Mouse (Mus musculus): ENCODE measurements around the gene Cdc42. TPM values are rescaled to one million over a fixed set of nuclear protein-coding genes. Genes with fewer than 3 reads are reported as not detected.

The Cdc42 gene
- polyA plus RNA-seq (2015; fragmentation: Nextera tagmentation; extraction: Ambion mirVana): 445 and 456 TPM in 2 replicates

DNA sequence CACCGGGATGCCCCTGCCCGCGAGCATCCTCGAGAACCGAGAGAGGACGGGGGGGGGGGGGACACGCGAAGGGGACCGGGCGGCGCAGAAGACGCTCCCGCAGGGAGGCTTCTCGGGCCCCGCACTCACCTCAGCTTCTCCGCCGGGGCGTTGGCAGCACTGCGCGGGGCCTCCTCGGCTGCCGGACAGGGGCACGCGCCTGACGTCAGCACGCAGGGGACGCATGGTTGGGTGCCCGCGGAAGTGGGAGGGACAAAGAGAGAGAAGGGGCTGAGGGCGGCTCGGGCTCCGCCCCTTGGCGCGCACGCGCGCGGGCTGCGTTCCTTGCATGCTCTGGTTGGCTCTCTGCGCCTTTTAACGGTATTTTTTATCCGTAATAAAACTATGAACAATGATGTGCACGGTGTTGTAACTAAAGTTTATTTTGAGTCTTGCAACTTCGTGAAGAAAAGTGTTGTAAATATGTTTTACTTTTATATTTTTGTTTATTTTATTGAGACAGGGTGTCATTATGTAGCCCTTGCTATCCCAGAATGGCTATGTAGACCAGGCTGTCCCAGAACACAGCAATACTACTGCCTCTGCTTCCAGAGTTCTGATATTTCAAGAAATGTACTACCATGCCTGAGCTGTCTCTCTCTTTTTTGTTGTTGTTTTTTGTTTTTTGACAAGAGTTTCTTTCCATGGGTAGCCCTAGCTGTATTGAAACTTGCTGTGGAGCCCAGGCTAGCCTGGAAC lies at the start of gene Cdc42:
TSS of gene Cdc42 (minus strand) at position 204 of the 738 bp plus-strand sequence.
- H3K27me3 ChIP-seq (ENCODE audit: control insufficient read depth, insufficient read depth, low read length): no peaks in the 10 kb centered on the region
- TF ChIP-seq CTCF (IDR thresholded peaks at IDR 0.05; ENCODE audit: low read depth) (0 out of 2 replicates have a peak, but pooled peaks have one; percentile 7), EP300 (optimal IDR thresholded peaks at IDR 0.05) (no peak)
- peak within 1 kb of the TSS; percentile 98 for H3K4me3 ChIP-seq (ENCODE audit: low read depth, low read length)
- peaks cover 3% of the 10 kb centered on the region; the same call in 1 of the 2 replicates for H3K4me1 ChIP-seq (replicated peaks; ENCODE audit: control insufficient read depth, insufficient read depth)
- peak; percentile 99 for DNase-seq (ENCODE audit: low spot score)
- H3K9ac ChIP-seq (ENCODE audit: low read length): peak within 1 kb of the TSS; percentile 100
- H3K9me3 ChIP-seq (ENCODE audit: control insufficient read depth, low read length): no peaks in the 10 kb centered on the region
- H3K27ac ChIP-seq (replicated peaks): peak within 1 kb of the TSS; percentile 99
- WGBS: under 1% methylated on average over 35 of the region's 44 CpGs
- no peaks in the 10 kb centered on the region for H3K36me3 ChIP-seq (ENCODE audit: control insufficient read depth, insufficient read depth, low read length)
- ATAC-seq (ENCODE audit: low FRiP score, low TSS enrichment): peak; percentile 98
- H3K4me2 ChIP-seq (replicated peaks; ENCODE audit: low read depth): peak within 1 kb of the TSS; percentile 70

- no peaks in the 10 kb centered on the region for H3K4me1 ChIP-seq (replicated peaks; ENCODE audit: control insufficient read depth, insufficient read depth)
- no peak overlapping the region for H3K27ac ChIP-seq (replicated peaks)
- H3K9me3 ChIP-seq (ENCODE audit: control insufficient read depth, low read length): no peaks in the 10 kb centered on the region
- H3K27me3 ChIP-seq (ENCODE audit: control insufficient read depth, insufficient read depth, low read length): no peaks in the 10 kb centered on the region
- no peak overlapping the region for H3K9ac ChIP-seq (ENCODE audit: low read length)
- WGBS: 94% methylated on average over 3 of the region's 3 CpGs
- H3K4me3 ChIP-seq (ENCODE audit: low read depth, low read length): no peak overlapping the region
- DNase-seq (ENCODE audit: low spot score) (no peak), ATAC-seq (ENCODE audit: low FRiP score, low TSS enrichment) (no peak)
- TF ChIP-seq EP300 (optimal IDR thresholded peaks at IDR 0.05) (no peak), CTCF (IDR thresholded peaks at IDR 0.05; ENCODE audit: low read depth) (no peak)
- H3K4me2 ChIP-seq (replicated peaks; ENCODE audit: low read depth): no peak overlapping the region
- H3K36me3 ChIP-seq (ENCODE audit: control insufficient read depth, insufficient read depth, low read length): no peaks in the 10 kb centered on the region
Measured at GRCm38 (mm10) chr4:137405571-137405970, 48.1 kb upstream of the Cdc42 start.

- H3K4me2 ChIP-seq (replicated peaks; ENCODE audit: low read depth): no peak overlapping the region
- H3K27ac ChIP-seq (replicated peaks): no peak overlapping the region
- TF ChIP-seq EP300 (optimal IDR thresholded peaks at IDR 0.05) (no peak), CTCF (IDR thresholded peaks at IDR 0.05; ENCODE audit: low read depth) (no peak)
- WGBS: 64% methylated on average over 15 of the region's 15 CpGs
- DNase-seq (ENCODE audit: low spot score) (peak; percentile 53), ATAC-seq (ENCODE audit: low FRiP score, low TSS enrichment) (peak; percentile 48; the same call in 1 of the 2 replicates)
- H3K4me3 ChIP-seq (ENCODE audit: low read depth, low read length): no peak overlapping the region
- no peaks in the 10 kb centered on the region for H3K4me1 ChIP-seq (replicated peaks; ENCODE audit: control insufficient read depth, insufficient read depth)
- no peaks in the 10 kb centered on the region for H3K27me3 ChIP-seq (ENCODE audit: control insufficient read depth, insufficient read depth, low read length)
- H3K9ac ChIP-seq (ENCODE audit: low read length): no peak overlapping the region
- H3K9me3 ChIP-seq (ENCODE audit: control insufficient read depth, low read length): no peaks in the 10 kb centered on the region
- no peaks in the 10 kb centered on the region for H3K36me3 ChIP-seq (ENCODE audit: control insufficient read depth, insufficient read depth, low read length)
Measured at GRCm38 (mm10) chr4:137396641-137397525, 39.4 kb upstream of the Cdc42 start.

GRCm38 (mm10) chr4:137393378-137394135 lies 36.0 kb upstream of the Cdc42 start:
- DNase-seq (ENCODE audit: low spot score): no peak
- TF ChIP-seq CTCF (IDR thresholded peaks at IDR 0.05; ENCODE audit: low read depth) (peak; percentile 14; the same call in 1 of the 2 replicates), EP300 (optimal IDR thresholded peaks at IDR 0.05) (no peak)
- Histone ChIP-seq H3K36me3 (ENCODE audit: control insufficient read depth, insufficient read depth, low read length) (no peaks in the 10 kb centered on the region), H3K4me1 (replicated peaks; ENCODE audit: control insufficient read depth, insufficient read depth) (no peaks in the 10 kb centered on the region; the same call in 1 of the 2 replicates), H3K4me3 (ENCODE audit: low read depth, low read length) (no peak overlapping the region), H3K4me2 (replicated peaks; ENCODE audit: low read depth) (no peak overlapping the region), H3K9me3 (ENCODE audit: control insufficient read depth, low read length) (no peaks in the 10 kb centered on the region), H3K27ac (replicated peaks) (0 out of 2 replicates have a peak overlapping the region, but pooled peaks have one; percentile 35), H3K27me3 (ENCODE audit: control insufficient read depth, insufficient read depth, low read length) (no peaks in the 10 kb centered on the region), H3K9ac (ENCODE audit: low read length) (no peak overlapping the region)
- 43% methylated on average over 9 of the region's 9 CpGs for WGBS
- ATAC-seq (ENCODE audit: low FRiP score, low TSS enrichment): no peak

DNA sequence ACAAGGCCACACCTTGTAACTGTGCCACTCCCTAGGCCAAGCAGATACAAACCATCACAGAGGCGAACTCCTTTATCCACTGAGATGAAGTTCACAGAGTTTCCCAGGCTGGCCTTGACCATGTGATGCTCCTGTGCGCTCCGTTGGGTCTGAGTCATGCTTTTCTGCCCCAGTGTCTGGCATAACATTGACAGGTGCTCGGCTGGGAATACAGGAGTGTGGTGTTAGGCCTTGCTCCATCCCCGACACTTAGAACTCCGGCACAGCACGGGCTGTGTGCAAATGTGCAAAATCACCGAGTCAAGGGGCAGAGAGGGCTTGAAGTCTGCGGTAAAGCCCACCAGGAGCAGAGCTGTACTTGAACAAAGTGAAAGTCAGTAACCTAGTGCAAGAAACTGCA lies 35.4 kb upstream of the Cdc42 start:
- no peak overlapping the region; the same call in 1 of the 2 replicates for H3K9ac ChIP-seq (ENCODE audit: low read length)

More for the DNA sequence above, 35.4 kb upstream of the Cdc42 start:
- no peaks in the 10 kb centered on the region; the same call in 1 of the 2 replicates for H3K4me1 ChIP-seq (replicated peaks; ENCODE audit: control insufficient read depth, insufficient read depth)
- 68% methylated on average over 9 of the region's 9 CpGs for WGBS
- H3K4me3 ChIP-seq (ENCODE audit: low read depth, low read length): no peak overlapping the region
- TF ChIP-seq CTCF (IDR thresholded peaks at IDR 0.05; ENCODE audit: low read depth): no peak
- no peak for TF ChIP-seq EP300 (optimal IDR thresholded peaks at IDR 0.05)
- no peaks in the 10 kb centered on the region for H3K36me3 ChIP-seq (ENCODE audit: control insufficient read depth, insufficient read depth, low read length)
- no peak overlapping the region for H3K4me2 ChIP-seq (replicated peaks; ENCODE audit: low read depth)
- H3K27ac ChIP-seq (replicated peaks): no peak overlapping the region
- H3K27me3 ChIP-seq (ENCODE audit: control insufficient read depth, insufficient read depth, low read length): no peaks in the 10 kb centered on the region
- peak; percentile 51 for DNase-seq (ENCODE audit: low spot score)
- ATAC-seq (ENCODE audit: low FRiP score, low TSS enrichment): peak; percentile 49
- H3K9me3 ChIP-seq (ENCODE audit: control insufficient read depth, low read length): no peaks in the 10 kb centered on the region
